Mouse (Mus musculus): ENCODE data around the gene Olfr657. TPM values are rescaled to one million over a fixed set of nuclear protein-coding genes. Genes with fewer than 3 reads are reported as not detected.

Olfr657 gene
- polyA plus RNA-seq, 1 experiment from 2014 or later: not detected

- ATAC-seq (ENCODE audit: low read depth): no peak
- no peak within 1 kb of the TSS for H3K9ac ChIP-seq (replicated peaks; ENCODE audit: low read depth, low read length)
- no peaks in the 10 kb centered on the region for H3K36me3 ChIP-seq (ENCODE audit: control insufficient read depth, insufficient read depth, low read length)
- 82% methylated on average over 4 of the region's 4 CpGs for WGBS
- H3K4me2 ChIP-seq (ENCODE audit: low read depth, low read length): no peak within 1 kb of the TSS
- no peaks in the 10 kb centered on the region for H3K9me3 ChIP-seq (ENCODE audit: control insufficient read depth, low read length)
- no peaks in the 10 kb centered on the region for H3K4me1 ChIP-seq (ENCODE audit: control insufficient read depth, insufficient read depth, low read length)
- H3K27me3 ChIP-seq (ENCODE audit: control insufficient read depth, insufficient read depth, low read length): no peaks in the 10 kb centered on the region
- no peak within 1 kb of the TSS for H3K4me3 ChIP-seq (ENCODE audit: low read depth, low read length)
- H3K27ac ChIP-seq (ENCODE audit: low read depth, low read length): no peak within 1 kb of the TSS
Observed at GRCm38 (mm10) chr7:104613655-104614054, 10.9 kb upstream of the Olfr657 start, which contains the start of gene Olfr656. Gene Olfr656 (plus strand): TSS chr7:104613955.

DNA sequence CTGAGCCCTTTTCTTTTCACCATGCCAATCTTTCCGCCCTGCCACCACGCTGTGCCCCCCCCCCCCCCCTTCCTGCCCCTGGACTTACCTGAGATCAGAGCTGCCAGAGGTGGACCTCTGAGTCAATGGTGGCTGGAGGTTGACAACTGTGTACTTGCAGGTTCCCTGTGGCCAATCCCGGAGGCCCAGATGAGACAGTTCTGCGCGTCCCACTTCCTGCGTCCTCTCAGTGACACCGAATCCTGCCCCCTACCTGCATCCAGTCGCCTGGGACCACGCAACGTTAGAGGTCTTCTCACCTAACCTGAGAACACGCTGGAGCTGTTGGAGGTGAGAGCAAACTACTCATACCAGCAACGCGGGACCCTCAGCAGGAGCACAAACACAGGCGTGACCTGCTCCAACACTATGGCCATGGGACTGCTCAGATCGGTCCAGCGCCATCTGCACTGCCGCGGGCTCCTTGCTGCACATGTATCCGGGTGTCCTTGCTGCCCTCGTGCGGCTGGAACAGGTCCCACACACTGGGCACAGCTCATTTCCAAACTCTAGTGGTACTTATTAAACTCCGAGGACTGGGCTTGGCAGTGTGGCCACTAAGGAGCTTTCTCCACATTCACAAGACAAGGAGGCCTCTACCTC lies 22.4 kb downstream of the Olfr657 start, which contains the start of gene Olfr658:
Gene Olfr658, minus strand, starts transcription at position 465 of the 642 bp plus-strand sequence.
- 24% methylated on average over 21 of the region's 22 CpGs for WGBS
- Histone ChIP-seq H3K9ac (replicated peaks; ENCODE audit: low read depth, low read length) (no peak within 1 kb of the TSS), H3K4me1 (ENCODE audit: control insufficient read depth, insufficient read depth, low read length) (no peaks in the 10 kb centered on the region), H3K4me3 (ENCODE audit: low read depth, low read length) (peak within 1 kb of the TSS; percentile 17; the same call in 1 of the 2 replicates), H3K27ac (ENCODE audit: low read depth, low read length) (no peak within 1 kb of the TSS), H3K27me3 (ENCODE audit: control insufficient read depth, insufficient read depth, low read length) (no peaks in the 10 kb centered on the region), H3K36me3 (ENCODE audit: control insufficient read depth, insufficient read depth, low read length) (no peaks in the 10 kb centered on the region), H3K4me2 (ENCODE audit: low read depth, low read length) (peak within 1 kb of the TSS; percentile 28; the same call in 1 of the 2 replicates), H3K9me3 (ENCODE audit: control insufficient read depth, low read length) (no peaks in the 10 kb centered on the region)
- peak; percentile 94 for ATAC-seq (ENCODE audit: low read depth)

DNA sequence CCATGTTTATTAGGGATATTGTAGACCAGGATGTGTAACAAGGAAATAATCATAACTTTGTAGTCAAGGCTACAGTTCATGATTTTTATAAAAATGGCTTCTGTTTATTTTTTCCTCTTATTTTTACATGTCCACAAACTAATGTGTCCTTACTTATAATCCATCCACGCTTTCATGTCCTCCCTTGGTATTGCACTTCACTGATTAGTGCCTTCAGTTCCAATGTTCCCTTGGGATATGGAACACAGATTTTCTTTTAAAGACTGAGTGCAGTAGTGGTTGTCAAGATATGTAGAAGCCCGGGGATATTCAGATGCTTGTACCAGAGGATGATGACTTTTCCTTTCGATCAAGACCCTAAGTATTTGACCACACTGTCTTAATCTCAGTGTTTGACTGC lies 41.9 kb downstream of the Olfr657 start, which contains the start of gene Olfr659:
Gene Olfr659, plus strand, starts transcription at position 301 of the 400 bp plus-strand sequence.
- ATAC-seq (ENCODE audit: low read depth): no peak
- H3K9ac ChIP-seq (replicated peaks; ENCODE audit: low read depth, low read length): no peak within 1 kb of the TSS
- no peaks in the 10 kb centered on the region for H3K36me3 ChIP-seq (ENCODE audit: control insufficient read depth, insufficient read depth, low read length)
- no peaks in the 10 kb centered on the region for H3K4me1 ChIP-seq (ENCODE audit: control insufficient read depth, insufficient read depth, low read length)
- H3K4me2 ChIP-seq (ENCODE audit: low read depth, low read length): no peak within 1 kb of the TSS
- 94% methylated on average over 3 of the region's 3 CpGs for WGBS
- H3K9me3 ChIP-seq (ENCODE audit: control insufficient read depth, low read length): no peaks in the 10 kb centered on the region
- H3K4me3 ChIP-seq (ENCODE audit: low read depth, low read length): no peak within 1 kb of the TSS
- no peaks in the 10 kb centered on the region for H3K27me3 ChIP-seq (ENCODE audit: control insufficient read depth, insufficient read depth, low read length)
- H3K27ac ChIP-seq (ENCODE audit: low read depth, low read length): no peak within 1 kb of the TSS

- Histone ChIP-seq H3K9ac (replicated peaks; ENCODE audit: low read depth, low read length) (no peak within 1 kb of the TSS), H3K27me3 (ENCODE audit: control insufficient read depth, insufficient read depth, low read length) (no peaks in the 10 kb centered on the region), H3K4me3 (ENCODE audit: low read depth, low read length) (no peak within 1 kb of the TSS), H3K27ac (ENCODE audit: low read depth, low read length) (no peak within 1 kb of the TSS), H3K9me3 (ENCODE audit: control insufficient read depth, low read length) (no peaks in the 10 kb centered on the region), H3K4me2 (ENCODE audit: low read depth, low read length) (no peak within 1 kb of the TSS), H3K36me3 (ENCODE audit: control insufficient read depth, insufficient read depth, low read length) (no peaks in the 10 kb centered on the region), H3K4me1 (ENCODE audit: control insufficient read depth, insufficient read depth, low read length) (no peaks in the 10 kb centered on the region)
- no peak for ATAC-seq (ENCODE audit: low read depth)
- WGBS: 94% methylated on average over 2 of the region's 2 CpGs
Observed at GRCm38 (mm10) chr7:104686201-104686600, 61.6 kb downstream of the Olfr657 start, which contains the start of gene Olfr661. Gene Olfr661 (plus strand): TSS chr7:104686501.

Other genes with a start within 250 kb of the Olfr657 start
- gene Trim30c, start 224.0 kb upstream of the Olfr657 start, polyA plus RNA-seq (2014; fragmentation: Nextera tagmentation; extraction: Ambion mirVana): 0.26 TPM in 1 of 2 replicates, not detected in the other
- gene Trim30a, start 159.6 kb upstream of the Olfr657 start, polyA plus RNA-seq (2014; fragmentation: Nextera tagmentation; extraction: Ambion mirVana): 0.15 and 1.1 TPM in 2 replicates
- gene Trim30d, start 116.9 kb upstream of the Olfr657 start, polyA plus RNA-seq (2014; fragmentation: Nextera tagmentation; extraction: Ambion mirVana): 0.21 and 0.24 TPM in 2 replicates
- 0.16 TPM in 1 of 2 replicates, not detected in the other for gene Olfr651, start 74.7 kb upstream of the Olfr657 start, polyA plus RNA-seq (2014; fragmentation: Nextera tagmentation; extraction: Ambion mirVana)
- gene Olfr652, start 63.9 kb upstream of the Olfr657 start, polyA plus RNA-seq (2014; fragmentation: Nextera tagmentation; extraction: Ambion mirVana): 0.11 TPM in 1 of 2 replicates, not detected in the other
- gene Olfr653, start 47.5 kb upstream of the Olfr657 start, polyA plus RNA-seq (2014; fragmentation: Nextera tagmentation; extraction: Ambion mirVana): not detected in 2 replicates
- not detected in 2 replicates for gene Olfr654, start 37.8 kb upstream of the Olfr657 start, polyA plus RNA-seq (2014; fragmentation: Nextera tagmentation; extraction: Ambion mirVana)
- gene Olfr655, start 23.0 kb upstream of the Olfr657 start, polyA plus RNA-seq (2014; fragmentation: Nextera tagmentation; extraction: Ambion mirVana): 0.27 TPM in 1 of 2 replicates, not detected in the other
- not detected in 2 replicates for gene Olfr656, start 10.8 kb upstream of the Olfr657 start, polyA plus RNA-seq (2014; fragmentation: Nextera tagmentation; extraction: Ambion mirVana)
- gene Olfr658, start 22.5 kb downstream of the Olfr657 start, polyA plus RNA-seq (2014; fragmentation: Nextera tagmentation; extraction: Ambion mirVana): 0.09 and 0.16 TPM in 2 replicates
- gene Olfr659, start 42.0 kb downstream of the Olfr657 start, polyA plus RNA-seq (2014; fragmentation: Nextera tagmentation; extraction: Ambion mirVana): not detected in 2 replicates
- gene Olfr661, start 61.7 kb downstream of the Olfr657 start, polyA plus RNA-seq (2014; fragmentation: Nextera tagmentation; extraction: Ambion mirVana): not detected in 2 replicates
- not detected in 2 replicates for gene Usp17le, start 152.7 kb downstream of the Olfr657 start, polyA plus RNA-seq (2014; fragmentation: Nextera tagmentation; extraction: Ambion mirVana)
- not detected in 2 replicates for gene Usp17lb, start 217.8 kb downstream of the Olfr657 start, polyA plus RNA-seq (2014; fragmentation: Nextera tagmentation; extraction: Ambion mirVana)
- gene Usp17la, start 232.2 kb downstream of the Olfr657 start, polyA plus RNA-seq (2014; fragmentation: Nextera tagmentation; extraction: Ambion mirVana): not detected in 2 replicates